Mouse (Mus musculus) c-Kit-positive CD71-positive TER-119-negative erythroid progenitor cells, embryonic 14.5 days (primary cell): ENCODE results near the gene Mt2.
"Not testable (repeated sequence)": the region's sequence is repeated elsewhere in the genome, so short reads cannot be mapped to it uniquely, and the experiment has no call there.

ENCODE experiments used
- DNase-seq: peaks from one replicate; pipeline ENCODE4 v3.0.0-alpha.2; 2013; ENCODE audit warnings: low read depth

The Mt2 gene

DNA sequence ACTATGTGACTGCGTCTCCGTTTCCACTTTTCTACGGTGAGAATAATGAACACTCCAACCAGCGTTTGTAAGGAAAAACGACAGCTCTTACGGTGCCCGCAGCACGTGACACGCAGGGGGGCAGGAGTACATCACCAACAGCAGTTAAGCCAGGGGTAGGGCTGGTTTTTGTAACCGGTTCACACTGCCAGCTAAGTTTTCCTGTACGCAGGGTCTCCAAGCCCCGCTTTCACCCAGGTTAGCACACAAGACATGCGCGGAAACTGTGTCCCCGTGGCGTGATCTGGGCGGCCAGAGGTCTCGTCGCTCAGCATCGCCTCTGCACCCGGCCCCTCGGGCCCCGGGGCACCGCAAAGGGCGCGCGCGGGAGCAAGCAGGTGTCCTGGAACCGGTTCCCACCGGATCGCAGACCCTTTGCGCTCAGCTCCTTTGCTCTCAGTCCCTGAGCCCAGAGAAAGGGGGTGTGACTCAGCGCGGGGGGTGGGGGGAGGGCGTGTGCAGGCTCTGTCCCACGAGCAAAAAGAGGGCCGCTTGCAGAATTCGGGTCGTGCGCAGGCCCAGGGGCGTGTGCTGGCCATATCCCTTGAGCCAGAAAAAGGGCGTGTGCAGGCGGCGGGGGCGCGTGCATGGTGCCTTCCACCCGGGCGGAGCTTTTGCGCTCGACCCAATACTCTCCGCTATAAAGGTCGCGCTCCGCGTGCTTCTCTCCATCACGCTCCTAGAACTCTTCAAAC lies at the start of gene Mt2:
TSS of gene Mt2 (plus strand) at position 590 of the 734 bp plus-strand sequence.
- DNase-seq, result peak; percentile 95

GRCm38 (mm10) chr8:94122711-94123468 lies 49.6 kb upstream of the Mt2 start:
- DNase-seq, result no peak

DNA sequence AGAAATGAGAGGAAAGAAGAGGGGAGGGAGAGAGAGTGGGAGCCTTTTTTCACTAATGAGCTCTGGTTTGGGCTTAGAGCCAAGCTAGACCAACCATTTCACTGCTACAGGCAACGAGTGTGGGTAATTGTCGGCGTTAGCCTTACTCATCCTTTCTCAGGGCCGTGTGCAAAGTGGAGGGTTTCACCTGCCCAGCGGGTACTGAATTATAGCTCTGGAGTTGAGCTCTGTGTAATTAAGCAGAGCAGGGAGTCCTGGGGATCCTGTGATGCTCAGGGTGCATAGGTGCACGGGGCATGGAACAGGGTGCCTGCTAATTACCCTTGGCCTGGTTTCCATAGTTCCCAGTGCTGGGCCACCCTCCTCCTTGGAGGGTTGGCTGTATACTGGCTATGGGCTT lies 44.8 kb upstream of the Mt2 start:
- no peak for DNase-seq

- no peak for DNase-seq
These were observed 43.2 kb upstream of the Mt2 start for GRCm38 (mm10) chr8:94129133-94129789.

DNA sequence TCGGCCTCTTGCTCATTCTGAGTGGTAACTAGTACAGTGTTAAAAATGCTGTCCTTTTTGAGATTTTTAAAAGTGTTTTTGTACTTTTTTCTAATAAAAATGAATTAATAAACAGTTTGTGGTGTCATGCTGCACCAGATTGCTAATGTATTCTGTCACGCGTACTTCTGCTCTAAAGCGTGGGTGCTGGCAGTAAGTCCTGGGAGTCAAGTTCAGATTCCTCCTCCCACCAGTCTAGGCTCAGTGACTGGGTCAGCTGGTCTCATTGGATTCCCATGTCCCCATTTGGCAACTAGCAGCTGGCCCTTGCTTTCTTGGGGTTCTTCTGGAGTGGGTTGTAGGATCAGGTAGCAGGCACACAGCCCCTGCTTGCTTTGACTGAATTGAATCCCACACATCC lies 42.3 kb upstream of the Mt2 start:
- DNase-seq, result no peak

DNA sequence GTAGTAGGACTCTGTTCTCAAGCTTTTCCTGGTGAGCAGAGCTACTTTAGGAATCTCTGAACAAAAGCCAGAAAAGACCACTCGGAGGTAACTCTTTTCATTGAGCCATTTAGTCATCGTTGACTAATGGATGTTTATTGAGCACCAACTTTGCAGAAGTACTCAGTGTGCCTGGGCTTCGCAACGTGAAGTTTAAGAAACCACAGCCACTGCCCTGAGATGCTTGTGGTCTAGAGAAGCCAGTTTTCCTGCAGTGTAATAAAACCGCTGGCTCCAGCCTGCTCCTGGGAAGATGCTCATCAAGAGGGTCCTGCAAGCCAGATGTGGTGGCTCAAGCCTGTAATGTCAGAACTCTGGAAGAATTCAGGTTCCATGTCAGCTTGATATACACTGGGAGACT lies 40.4 kb upstream of the Mt2 start:
- no peak for DNase-seq

GRCm38 (mm10) chr8:94134601-94135000 lies 37.9 kb upstream of the Mt2 start:
- not testable (repeated sequence) for DNase-seq

DNA sequence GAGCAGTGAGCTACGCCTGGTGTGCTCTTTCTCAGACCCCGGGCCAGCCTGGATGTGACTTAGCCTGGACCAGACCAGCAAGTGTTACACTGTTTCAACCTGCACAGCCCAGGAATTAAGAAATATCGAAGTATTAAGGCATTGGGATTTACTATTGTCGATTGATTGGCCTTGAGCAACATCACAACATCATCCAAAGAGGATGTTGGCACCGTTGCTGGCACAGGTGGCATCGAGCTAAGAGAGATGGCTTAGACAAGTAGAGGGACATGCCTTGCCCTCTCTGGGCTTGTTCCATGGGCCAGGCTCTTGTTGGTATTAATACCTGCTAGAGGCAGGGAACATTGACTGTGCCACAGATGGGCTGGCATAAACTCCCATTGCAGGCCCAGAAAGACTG lies 36.9 kb upstream of the Mt2 start:
- no peak for DNase-seq

DNA sequence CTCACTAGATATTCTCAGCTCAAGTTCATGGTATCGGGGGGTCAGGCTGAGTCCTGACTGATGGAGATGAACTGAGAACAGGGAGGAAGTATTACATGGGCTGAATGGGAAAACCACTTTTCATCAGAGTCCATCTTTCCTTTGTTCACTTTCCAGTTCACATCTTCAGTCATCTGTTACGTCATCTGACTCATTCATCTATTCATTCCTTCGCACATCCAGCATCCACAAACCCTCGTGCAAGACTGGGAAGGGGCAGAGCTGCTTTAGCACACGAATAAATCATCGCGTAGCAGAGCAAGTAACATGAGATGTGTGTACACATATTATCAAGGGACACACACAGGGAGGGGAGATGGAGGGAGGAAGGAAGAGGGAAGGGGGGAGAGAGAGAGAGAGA lies 36.3 kb upstream of the Mt2 start:
- DNase-seq, result no peak

- no peak for DNase-seq
These were observed 35.5 kb upstream of the Mt2 start, which contains the start of gene Mt4 for GRCm38 (mm10) chr8:94136933-94137332. Gene Mt4 (plus strand): TSS chr8:94137197.

DNA sequence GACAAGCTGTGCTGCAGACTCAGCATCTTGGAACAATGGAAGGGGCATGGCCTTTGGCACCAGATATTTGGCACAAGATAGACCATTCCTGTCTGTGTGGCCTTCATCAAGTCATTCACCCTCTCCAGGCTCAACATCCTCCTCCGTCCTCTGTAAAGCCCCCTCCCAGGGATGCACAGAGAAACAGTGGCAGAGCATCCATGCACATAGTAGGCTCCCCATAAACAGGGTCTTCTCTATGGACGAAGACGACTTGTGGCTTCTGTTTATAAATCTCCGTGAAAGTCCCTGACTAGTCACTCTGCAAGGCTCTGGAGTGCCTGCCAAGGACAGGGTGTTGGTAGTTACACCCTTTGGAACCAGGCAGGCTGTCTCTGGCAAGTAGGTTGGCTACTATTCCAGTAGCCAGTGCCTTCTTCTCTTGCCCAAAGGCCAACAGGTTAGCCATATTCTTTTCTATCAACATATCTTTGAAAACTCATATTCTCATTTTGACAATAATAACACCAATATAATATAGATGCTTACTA lies 32.1 kb upstream of the Mt2 start:
- DNase-seq, result no peak

DNA sequence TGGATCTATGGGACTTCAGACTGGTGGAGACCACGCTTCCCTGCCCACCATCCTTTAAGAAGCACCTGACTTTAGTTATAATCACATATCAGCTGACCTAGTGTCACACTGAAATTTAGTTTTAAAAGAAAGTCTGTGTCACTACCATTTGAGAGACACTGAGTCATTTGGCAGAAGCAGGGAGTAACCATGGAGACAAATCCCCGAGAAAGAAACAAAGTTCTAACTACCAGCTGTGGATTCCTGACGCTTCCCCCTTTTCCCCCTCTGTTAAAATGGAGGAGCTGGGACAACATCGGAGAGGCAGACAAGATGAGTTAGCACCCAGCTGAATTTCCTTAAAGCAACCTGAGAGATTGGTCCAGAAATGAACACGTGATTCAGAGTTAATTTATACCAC lies 24.2 kb upstream of the Mt2 start:
- no peak for DNase-seq

GRCm38 (mm10) chr8:94150925-94151324 lies 21.5 kb upstream of the Mt2 start:
- DNase-seq, result no peak

- DNase-seq, result no peak
These were observed 19.8 kb upstream of the Mt2 start, which contains the start of gene Mt3 for GRCm38 (mm10) chr8:94152513-94153300. Gene Mt3 (plus strand): TSS chr8:94152607.

GRCm38 (mm10) chr8:94153451-94153850 lies 19.0 kb upstream of the Mt2 start:
- DNase-seq, result no peak

DNA sequence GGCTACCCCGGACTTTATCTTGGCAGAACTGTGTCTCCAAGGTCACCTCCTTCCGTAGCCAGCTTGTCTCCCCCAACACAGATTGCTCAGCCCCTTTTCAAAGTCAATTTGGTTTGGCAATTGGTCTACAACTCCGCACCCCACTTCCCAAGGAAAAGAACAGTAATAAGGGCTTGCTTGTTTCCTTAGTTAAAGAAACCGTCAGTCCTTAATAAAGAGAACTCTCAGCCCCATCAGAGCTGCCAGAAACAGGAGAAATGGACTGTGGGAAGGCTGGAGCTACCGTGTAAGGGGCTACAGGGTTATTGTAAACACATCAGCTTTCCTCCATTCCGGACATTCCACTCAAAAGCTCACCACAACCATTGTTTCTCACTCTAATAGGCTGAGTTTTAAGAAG lies 17.9 kb upstream of the Mt2 start:
- DNase-seq, result no peak

- DNase-seq, result no peak
These were observed 16.4 kb upstream of the Mt2 start for GRCm38 (mm10) chr8:94156092-94156491.

GRCm38 (mm10) chr8:94165772-94166171 lies 6.7 kb upstream of the Mt2 start:
- DNase-seq, result not testable (repeated sequence)

- peak; percentile 87 for DNase-seq
These were observed 5.2 kb upstream of the Mt2 start for GRCm38 (mm10) chr8:94167244-94167643.

DNA sequence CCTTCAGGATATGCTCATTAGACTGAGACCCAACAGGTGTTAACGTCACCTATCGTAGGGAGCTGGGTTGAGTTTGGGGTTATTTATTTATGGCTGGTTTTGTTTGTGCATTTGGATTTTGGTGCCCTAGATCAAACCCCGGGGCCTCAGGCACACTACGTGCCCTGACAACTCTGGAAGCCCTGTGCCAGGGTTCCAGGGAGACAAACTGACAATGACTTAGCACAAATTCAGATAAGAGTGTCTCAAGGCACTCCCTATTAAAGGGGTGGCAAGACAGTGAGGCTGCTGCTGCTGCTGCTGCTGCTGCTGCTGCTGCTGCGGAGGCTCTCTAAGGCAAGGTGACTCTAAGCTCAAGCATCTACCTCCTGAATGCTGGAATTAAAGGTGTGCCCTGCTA lies 2.9 kb upstream of the Mt2 start:
- peak; percentile 61 for DNase-seq

DNA sequence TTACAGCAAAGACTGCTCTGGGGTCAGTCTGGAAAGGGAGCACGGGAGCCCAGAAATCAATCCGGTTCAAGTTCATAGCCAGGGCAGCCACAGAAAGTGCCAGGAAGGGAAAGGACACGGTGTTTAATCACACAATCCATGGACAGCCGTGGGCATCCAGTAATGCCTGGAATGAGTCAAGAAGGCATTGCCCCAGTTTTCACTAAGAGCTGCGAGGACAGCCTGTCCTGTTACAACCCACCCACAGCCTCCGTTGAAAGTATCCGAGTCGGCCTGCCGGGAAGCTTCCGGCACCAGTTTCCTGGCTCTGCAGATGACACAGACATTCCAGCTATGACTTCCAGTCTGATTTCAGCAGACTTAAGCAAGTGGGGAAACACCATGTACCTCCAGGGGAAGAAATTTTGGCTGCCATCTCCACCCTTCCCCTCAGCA lies 1.1 kb upstream of the Mt2 start:
- no peak for DNase-seq
